Mouse (Mus musculus) ES-E14 (cell line): Measurements from ENCODE around the gene Usp3.

Experiments used
- CHD2 ChIP-seq: IDR thresholded peaks from 2 replicates; pipeline ENCODE4 v1.6.1; 2014; ENCODE audit warnings: mild to moderate bottlenecking, low read depth, low read length, inconsistent platforms
- MAFK ChIP-seq: IDR thresholded peaks from 2 replicates; pipeline ENCODE4 v1.6.1; 2014; ENCODE audit warnings: mild to moderate bottlenecking, low read depth, low read length, inconsistent platforms; ENCODE audit not compliant: insufficient read depth
- ZC3H11A ChIP-seq: IDR thresholded peaks from 2 replicates; pipeline ENCODE4 v1.6.1; 2012; ENCODE audit warnings: low read depth, mild to moderate bottlenecking, inconsistent platforms, low read length, borderline replicate concordance
- ZNF384 ChIP-seq: IDR thresholded peaks from 2 replicates; pipeline ENCODE4 v1.6.1; 2012; ENCODE audit warnings: low read depth, low read length, inconsistent platforms

DNA sequence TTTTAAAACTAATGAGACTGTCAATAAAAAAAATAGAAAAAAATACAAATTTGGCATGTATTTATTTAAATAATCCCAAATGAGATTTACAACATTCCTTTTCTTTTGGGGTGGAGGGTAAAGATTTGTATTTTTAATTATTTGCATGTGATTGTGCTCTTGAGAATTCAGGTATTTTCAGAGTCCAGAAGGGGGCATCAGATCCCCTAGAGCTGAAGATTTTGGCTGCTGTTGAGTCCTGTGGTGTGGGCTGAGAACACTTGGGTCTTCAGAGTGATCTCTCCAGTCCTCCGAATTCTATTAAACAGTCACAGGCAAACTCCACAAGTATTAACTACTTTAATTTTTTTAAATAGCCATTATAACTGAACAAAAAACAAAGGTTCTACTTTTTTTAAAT, 9.7 kb downstream of the Usp3 start:
- TF ChIP-seq ZNF384 (no peak), MAFK (no peak), CHD2 (no peak), ZC3H11A (no peak)
